Mouse (Mus musculus) layer of hippocampus, adult 9-10 months (tissue): ENCODE measurements around the gene Sirt6.

Experiments
- DNase-seq: peaks from one replicate; pipeline ENCODE4 v3.0.0; 2022; ENCODE audit warnings: low spot score

Sirt6 gene

GRCm38 (mm10) chr10:81626101-81626993 lies 1.2 kb downstream of the Sirt6 start:
- DNase-seq = no peak

GRCm38 (mm10) chr10:81623441-81623840 lies 4.2 kb downstream of the Sirt6 start:
- DNase-seq = no peak

GRCm38 (mm10) chr10:81620786-81621185 lies 6.8 kb downstream of the Sirt6 start:
- no peak for DNase-seq

- DNase-seq = no peak
Measured at GRCm38 (mm10) chr10:81619976-81620375, 7.6 kb downstream of the Sirt6 start.

GRCm38 (mm10) chr10:81615486-81615885 lies 12.1 kb downstream of the Sirt6 start:
- no peak for DNase-seq

- DNase-seq = no peak
Measured at GRCm38 (mm10) chr10:81612779-81613178, 14.8 kb downstream of the Sirt6 start.

- DNase-seq = no peak
Measured at GRCm38 (mm10) chr10:81608308-81608707, 19.3 kb downstream of the Sirt6 start.

GRCm38 (mm10) chr10:81605974-81606751 lies 21.4 kb downstream of the Sirt6 start, which contains the start of gene BC025920:
Gene BC025920 (plus strand): TSS chr10:81606270.
- peak; percentile 96 for DNase-seq

- DNase-seq = no peak
Measured at GRCm38 (mm10) chr10:81605666-81605973, 22.0 kb downstream of the Sirt6 start.

GRCm38 (mm10) chr10:81604968-81605665 lies 22.5 kb downstream of the Sirt6 start:
- DNase-seq = no peak

GRCm38 (mm10) chr10:81604019-81604967 lies 23.3 kb downstream of the Sirt6 start:
- DNase-seq = no peak

- no peak for DNase-seq
Measured at GRCm38 (mm10) chr10:81602741-81603151, 24.9 kb downstream of the Sirt6 start.

GRCm38 (mm10) chr10:81601396-81601905 lies 26.1 kb downstream of the Sirt6 start:
- DNase-seq = no peak

- peak; percentile 83 for DNase-seq
Measured at GRCm38 (mm10) chr10:81600738-81601203, 26.8 kb downstream of the Sirt6 start, which contains the start of gene Tle6. Gene Tle6 (minus strand): TSS chr10:81601073.

- no peak for DNase-seq
Measured at GRCm38 (mm10) chr10:81600096-81600495, 27.5 kb downstream of the Sirt6 start.

- DNase-seq = no peak
Measured at GRCm38 (mm10) chr10:81599630-81600029, 28.0 kb downstream of the Sirt6 start.

- DNase-seq = no peak
Measured at GRCm38 (mm10) chr10:81598871-81599270, 28.7 kb downstream of the Sirt6 start.

GRCm38 (mm10) chr10:81598342-81598741 lies 29.3 kb downstream of the Sirt6 start:
- DNase-seq = no peak

GRCm38 (mm10) chr10:81597137-81597950 lies 30.3 kb downstream of the Sirt6 start:
- DNase-seq = no peak

- DNase-seq = no peak
Measured at GRCm38 (mm10) chr10:81596611-81597010, 31.0 kb downstream of the Sirt6 start.
